Mouse (Mus musculus) MEL-GATA-1-ER (cell line): ENCODE data around the gene Tinf2.

Experiments used
- DNase-seq: peaks from one replicate; pipeline ENCODE4 v3.0.0-alpha.2; 2012; ENCODE audit warnings: low read depth; ENCODE audit errors: extremely low read depth

Gene Tinf2

GRCm38 (mm10) chr14:55637795-55638194 lies 43.8 kb downstream of the Tinf2 start, which contains the start of gene Gm49378:
Gm49378 (minus strand) TSS chr14:55637895.
- no peak for DNase-seq

GRCm38 (mm10) chr14:55635523-55636007 lies 46.1 kb downstream of the Tinf2 start, which contains the start of gene Ipo4:
Ipo4 (minus strand) TSS chr14:55635957.
- DNase-seq, result peak; percentile 84

GRCm38 (mm10) chr14:55634874-55635522 lies 46.6 kb downstream of the Tinf2 start:
- no peak for DNase-seq

- DNase-seq, result no peak
Observed at GRCm38 (mm10) chr14:55629312-55629711, 52.3 kb downstream of the Tinf2 start.

- no peak for DNase-seq
Observed at GRCm38 (mm10) chr14:55628077-55628827, 53.4 kb downstream of the Tinf2 start.
